22 mouse cellular contexts compared by ENCODE assay signal in genomic region chr9:111329881-111330280, GRCm38 (mm10). TPM values are rescaled to one million over a fixed set of nuclear protein-coding genes. Genes with fewer than 3 reads are reported as not detected.
DNase-seq lines count a peak whose midpoint lies in the region; ATAC-seq lines count a peak whose summit lies in the region.
"Had no signal": no experiment of that assay in that cellular context is flagged by ENCODE, and none has a peak within 500 bp of the region (broad histone marks: within the 10 kb centered on the region; RNA-seq: fewer than 3 reads in every experiment).

No protein-coding gene starts in this region.

- no peaks in the 10 kb centered on the region for H3K36me3 ChIP-seq in liver, embryonic 15.5 days (replicated peaks)
- H3K36me3 ChIP-seq: forebrain, embryonic 12.5 days; hindbrain, embryonic 15.5 days; limb, embryonic 15.5 days had no signal

- no peaks in the 10 kb centered on the region for H3K9me3 ChIP-seq in liver, embryonic 15.5 days (replicated peaks)
- H3K9me3 ChIP-seq: forebrain, embryonic 12.5 days; hindbrain, embryonic 15.5 days; limb, embryonic 15.5 days had no signal

- 58% methylated on average over 4 of the region's 4 CpGs for WGBS in liver, embryonic 15.5 days (ENCODE audit: insufficient replicate concordance)

- DNase-seq in adrenal gland, adult (ENCODE audit: inconsistent age in 2 of 2, low spot score in 1 of 2) = peak; percentile 48 to 84
- DNase-seq in adrenal gland, postnatal 25 days = no peak
- DNase-seq in lung, postnatal 36 days = peak; percentile 3
- DNase-seq in lung, adult 18-20 months = no peak
- DNase-seq in urinary bladder, postnatal 4 days (ENCODE audit: low spot score in 2 of 2) = no peak
- DNase-seq in cerebellum, postnatal 4 days (ENCODE audit: low spot score in 2 of 2) = no peak
- DNase-seq: cerebellum, adult 11 months; cerebellum, postnatal 10 days; gastrocnemius, adult 2 months; kidney, adult 8-10 months; kidney, postnatal 14 days; left cerebral cortex, postnatal 4 days; lung, postnatal 14 days; thymus, postnatal 14 days had no signal

- no peak overlapping the region for H3K4me2 ChIP-seq in liver, embryonic 15.5 days
- H3K4me2 ChIP-seq: forebrain, embryonic 12.5 days; heart, embryonic 11.5 days; hindbrain, embryonic 15.5 days; limb, embryonic 15.5 days had no signal

- H3K9ac ChIP-seq in liver, embryonic 15.5 days = no peak overlapping the region
- H3K9ac ChIP-seq: forebrain, embryonic 12.5 days; hindbrain, embryonic 15.5 days; limb, embryonic 15.5 days had no signal

- ATAC-seq in liver, embryonic 15.5 days (ENCODE audit: insufficient read depth) = peak; percentile 52; the same call in 1 of the 2 replicates

- H3K4me1 ChIP-seq in liver, embryonic 15.5 days (replicated peaks) = no peaks in the 10 kb centered on the region
- H3K4me1 ChIP-seq: forebrain, embryonic 12.5 days; hindbrain, embryonic 15.5 days; limb, embryonic 15.5 days had no signal

- no peak overlapping the region for H3K27ac ChIP-seq in liver, embryonic 15.5 days (replicated peaks)
- H3K27ac ChIP-seq: forebrain, embryonic 12.5 days; gastrocnemius, adult 2 months; hindbrain, embryonic 15.5 days; limb, embryonic 15.5 days had no signal

- no peaks in the 10 kb centered on the region for H3K27me3 ChIP-seq in liver, embryonic 15.5 days
- H3K27me3 ChIP-seq: forebrain, embryonic 12.5 days; hindbrain, embryonic 15.5 days; limb, embryonic 15.5 days had no signal

- H3K4me3 ChIP-seq in liver, embryonic 15.5 days (replicated peaks) = no peak overlapping the region
- H3K4me3 ChIP-seq: forebrain, embryonic 12.5 days; gastrocnemius, adult 2 months; hindbrain, embryonic 15.5 days; limb, embryonic 15.5 days had no signal

RNA-seq across cellular contexts. Expression of gene Trank1, which starts 18.3 kb away (rescaled TPM):
- 69.1 and 74.9 TPM in 2 replicates for total RNA-seq in adrenal gland, postnatal 25 days (2021)
- 0.06 TPM in 1 of 2 replicates, not detected in the other for polyA plus RNA-seq in liver, embryonic 15.5 days (2015; fragmentation: Nextera tagmentation; extraction: Ambion mirVana)
- total RNA-seq: gastrocnemius, adult 2 months; hematopoietic stem cell, adult 5-6 weeks had no signal
- polyA plus RNA-seq: heart, postnatal 0 days; spleen, adult 2 months had no signal

RNA-seq across cellular contexts. Expression of gene Epm2aip1, which starts 58.2 kb away (rescaled TPM):
- 48.5 and 61.5 TPM in 2 replicates for total RNA-seq in adrenal gland, postnatal 25 days (2021)
- polyA plus RNA-seq in liver, embryonic 15.5 days (2015; fragmentation: Nextera tagmentation; extraction: Ambion mirVana) = 6.6 and 7.2 TPM in 2 replicates

RNA-seq across cellular contexts. Expression of gene Mlh1, which starts 58.3 kb away (rescaled TPM):
- total RNA-seq in adrenal gland, postnatal 25 days (2021) = 26.5 and 28.1 TPM in 2 replicates
- 21.4 and 23.6 TPM in 2 replicates for polyA plus RNA-seq in liver, embryonic 15.5 days (2015; fragmentation: Nextera tagmentation; extraction: Ambion mirVana)

Comparison
In these comparisons a context has a peak if more than half of its experiments do, and no peak if none do; other contexts are left out.
1. DNase-seq: peak in adrenal gland, adult (2 of 2) and lung, postnatal 36 days (single experiment); none in adrenal gland, postnatal 25 days (single experiment), lung, adult 18-20 months (0 of 2), urinary bladder, postnatal 4 days (0 of 2) and cerebellum, postnatal 4 days (0 of 2).